Mouse (Mus musculus) thymus, postnatal 10 days (tissue): Measurements from ENCODE around the gene Faah.

ENCODE experiments used
- DNase-seq, 2 experiments: peaks; one replicate each; pipeline ENCODE4 v3.0.0; 2021; ENCODE audit warnings: low spot score in 2 of 2

The Faah gene

DNA sequence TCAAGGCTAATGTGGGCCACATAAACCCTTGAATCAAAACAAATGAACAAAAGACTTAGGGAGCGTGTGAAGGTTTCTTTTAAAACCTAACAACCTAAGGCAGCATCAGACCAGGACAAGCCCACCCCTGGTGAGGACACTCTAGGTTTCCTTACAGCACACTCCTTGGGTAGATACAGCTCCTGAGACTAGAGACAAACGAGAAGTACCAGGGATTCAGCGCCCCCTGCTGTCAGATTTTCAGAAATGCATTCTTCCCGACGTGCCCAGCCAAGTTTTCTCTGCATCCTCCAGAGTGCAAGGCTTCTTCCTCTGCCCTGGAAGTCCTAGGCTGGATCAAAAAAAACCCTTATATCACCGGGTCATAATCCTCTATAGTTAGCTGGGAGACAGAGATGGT, 65.0 kb downstream of the Faah start:
- peak in 1 of 2 experiments; percentile 46 for DNase-seq

DNA sequence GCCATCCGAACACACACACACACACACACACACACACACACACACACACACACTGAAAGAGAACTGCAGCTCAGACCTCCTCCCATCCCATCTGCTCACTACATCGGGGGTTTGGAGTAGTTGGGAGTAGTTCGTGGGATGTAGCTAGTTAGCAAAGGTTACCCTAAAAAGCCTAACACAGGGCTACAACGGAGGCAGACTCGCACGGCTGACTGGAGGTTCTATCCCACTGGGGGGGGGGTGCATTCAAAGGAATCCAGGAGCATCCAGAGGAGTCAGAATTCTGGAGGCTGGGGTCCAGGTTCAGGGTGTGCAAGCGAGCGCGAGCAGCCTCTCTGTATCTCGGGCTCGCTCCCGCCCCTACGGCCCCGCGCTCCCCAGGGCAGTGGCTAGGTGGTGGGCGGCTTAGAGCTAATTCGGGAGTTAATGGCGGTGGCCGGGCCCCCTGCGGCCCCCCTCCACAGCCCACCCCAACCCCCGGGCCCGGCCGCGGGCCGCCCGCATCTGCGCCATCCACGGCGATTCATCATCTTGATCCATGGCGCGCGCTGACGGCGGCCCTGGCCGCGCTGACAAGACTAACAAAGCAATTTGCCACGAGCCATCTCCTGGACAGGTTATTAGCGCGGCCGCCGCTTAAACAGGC, 73.9 kb downstream of the Faah start:
- DNase-seq = no peak

DNA sequence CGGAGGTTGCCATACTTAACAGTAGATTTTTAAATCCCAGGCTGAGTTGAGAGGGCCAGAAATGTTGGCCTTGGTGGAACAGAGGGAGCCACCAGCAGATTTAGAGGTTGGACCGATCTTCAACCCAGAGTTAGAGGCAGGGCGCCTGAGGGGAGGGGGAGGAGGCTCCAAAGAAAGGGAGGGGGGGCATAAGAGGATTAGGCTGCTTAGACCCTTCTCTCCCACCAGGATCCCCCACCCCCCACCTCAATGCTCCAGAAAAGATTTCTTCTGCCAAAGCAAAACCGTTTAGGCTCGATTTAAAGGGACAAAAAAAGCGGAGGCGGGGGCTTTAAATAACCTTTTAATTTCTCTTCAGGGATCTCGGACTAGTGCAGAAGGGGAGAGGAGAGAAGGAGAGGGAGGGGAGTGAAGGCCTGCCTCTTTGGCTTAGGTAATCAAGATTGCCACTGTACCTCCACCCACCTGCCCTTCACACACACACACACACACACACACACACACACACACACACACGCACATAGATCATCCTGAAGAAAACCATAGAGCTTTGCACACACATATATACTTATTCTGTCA, 76.4 kb downstream of the Faah start:
- DNase-seq = no peak

DNA sequence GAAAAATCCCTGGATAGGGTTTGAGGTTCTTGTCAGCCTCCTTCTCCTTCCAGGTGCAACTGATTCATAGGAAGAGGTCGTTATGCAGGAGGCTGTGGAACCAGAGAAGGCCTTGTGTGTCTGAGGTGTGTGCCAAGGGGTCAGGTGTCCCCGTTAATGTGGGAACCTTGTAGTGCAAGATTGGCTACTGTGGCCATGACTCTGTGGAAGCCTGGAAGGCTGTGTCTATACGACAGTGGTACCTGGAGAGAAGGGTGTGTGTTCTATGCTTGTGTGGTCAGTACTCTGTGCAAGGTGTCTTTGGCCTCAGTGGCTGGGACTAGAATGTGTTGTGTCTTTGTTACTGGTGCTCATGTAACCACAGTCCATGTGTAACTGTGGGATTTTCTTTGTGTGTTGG, 77.0 kb downstream of the Faah start:
- DNase-seq = no peak

DNA sequence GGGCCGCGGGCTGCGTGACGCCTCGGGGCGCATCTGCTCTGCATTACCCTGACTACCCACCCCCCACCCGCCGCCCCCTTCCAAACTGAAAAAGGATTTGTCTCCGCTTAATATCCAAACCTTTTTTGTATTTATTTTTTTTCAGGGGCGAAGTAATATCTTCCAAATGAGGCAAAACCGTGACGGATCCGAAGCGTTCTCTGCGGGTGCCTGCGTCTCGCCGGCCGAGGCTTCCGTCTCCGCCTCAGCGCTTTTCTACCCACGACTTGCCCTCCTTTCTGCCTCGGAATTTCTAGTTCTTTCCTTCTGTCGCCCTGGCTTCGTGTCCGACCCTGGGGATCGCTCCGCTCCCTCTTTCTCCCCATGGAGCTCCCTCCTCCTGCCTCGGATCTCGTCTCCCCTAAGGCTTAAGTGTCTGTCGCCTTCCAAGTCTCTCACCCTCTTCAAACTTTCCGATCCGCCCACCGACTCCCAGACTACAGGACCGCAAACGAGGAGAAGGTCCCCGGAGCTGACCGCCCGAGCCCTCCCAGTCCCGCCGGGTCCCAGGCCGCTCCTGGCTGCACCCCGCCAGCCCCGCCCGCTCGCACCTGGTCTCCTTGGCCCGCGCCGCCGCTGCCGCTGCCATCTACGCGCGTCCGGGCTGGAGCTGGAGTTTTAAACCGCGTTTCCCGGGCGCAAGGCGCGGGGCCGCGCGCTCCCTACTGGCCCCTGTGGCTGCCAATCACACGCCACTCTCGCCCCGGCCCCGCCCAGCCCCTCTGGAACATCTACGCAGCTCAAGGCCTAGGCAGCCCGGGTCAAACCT, 78.2 kb downstream of the Faah start, which contains the start of gene Dmbx1:
Gene Dmbx1, minus strand, starts transcription at position 632 of the 808 bp plus-strand sequence.
- no peak for DNase-seq

DNA sequence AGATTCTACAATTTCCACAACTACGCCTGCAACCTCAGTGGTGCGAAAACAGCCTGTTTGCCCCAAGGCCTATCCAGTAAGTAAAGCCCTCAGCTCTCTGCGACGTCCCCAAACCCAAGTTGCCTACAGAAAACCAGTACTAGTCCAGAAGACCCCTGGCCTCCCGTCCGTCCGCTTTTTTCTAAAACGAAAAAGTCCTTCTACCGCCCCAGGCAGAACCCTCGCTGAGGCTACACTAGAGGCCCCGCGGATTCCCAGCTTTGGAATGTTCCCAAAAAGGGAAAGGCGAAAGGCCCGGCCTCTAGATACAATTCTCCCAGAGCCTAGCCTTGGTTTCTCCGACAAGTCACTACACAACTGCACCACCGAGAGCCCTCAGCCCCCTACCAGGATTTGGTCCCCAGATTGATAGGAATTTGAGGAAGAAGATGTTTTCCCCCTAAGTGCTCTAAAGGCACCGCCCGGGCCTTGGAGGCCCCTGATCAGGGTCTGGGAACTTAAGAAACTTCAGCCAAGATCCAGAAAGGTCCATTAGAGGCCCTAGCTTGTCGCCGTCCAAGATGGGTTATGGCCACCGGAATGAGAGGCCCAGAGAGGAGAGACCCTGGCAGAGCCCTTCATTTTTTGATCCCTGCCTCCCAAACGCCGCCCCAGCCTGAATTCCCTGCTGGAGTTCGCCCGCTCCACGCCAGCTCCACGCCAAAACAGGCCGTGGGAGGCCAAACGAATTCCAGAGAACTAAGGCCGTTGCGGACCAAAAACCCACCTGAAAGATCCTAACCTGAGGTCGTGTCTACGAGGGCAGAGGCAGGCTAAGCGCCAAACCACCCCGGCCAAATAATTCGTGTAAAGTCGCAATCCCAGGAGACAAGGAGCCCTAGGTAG, 79.2 kb downstream of the Faah start:
- no peak for DNase-seq

DNA sequence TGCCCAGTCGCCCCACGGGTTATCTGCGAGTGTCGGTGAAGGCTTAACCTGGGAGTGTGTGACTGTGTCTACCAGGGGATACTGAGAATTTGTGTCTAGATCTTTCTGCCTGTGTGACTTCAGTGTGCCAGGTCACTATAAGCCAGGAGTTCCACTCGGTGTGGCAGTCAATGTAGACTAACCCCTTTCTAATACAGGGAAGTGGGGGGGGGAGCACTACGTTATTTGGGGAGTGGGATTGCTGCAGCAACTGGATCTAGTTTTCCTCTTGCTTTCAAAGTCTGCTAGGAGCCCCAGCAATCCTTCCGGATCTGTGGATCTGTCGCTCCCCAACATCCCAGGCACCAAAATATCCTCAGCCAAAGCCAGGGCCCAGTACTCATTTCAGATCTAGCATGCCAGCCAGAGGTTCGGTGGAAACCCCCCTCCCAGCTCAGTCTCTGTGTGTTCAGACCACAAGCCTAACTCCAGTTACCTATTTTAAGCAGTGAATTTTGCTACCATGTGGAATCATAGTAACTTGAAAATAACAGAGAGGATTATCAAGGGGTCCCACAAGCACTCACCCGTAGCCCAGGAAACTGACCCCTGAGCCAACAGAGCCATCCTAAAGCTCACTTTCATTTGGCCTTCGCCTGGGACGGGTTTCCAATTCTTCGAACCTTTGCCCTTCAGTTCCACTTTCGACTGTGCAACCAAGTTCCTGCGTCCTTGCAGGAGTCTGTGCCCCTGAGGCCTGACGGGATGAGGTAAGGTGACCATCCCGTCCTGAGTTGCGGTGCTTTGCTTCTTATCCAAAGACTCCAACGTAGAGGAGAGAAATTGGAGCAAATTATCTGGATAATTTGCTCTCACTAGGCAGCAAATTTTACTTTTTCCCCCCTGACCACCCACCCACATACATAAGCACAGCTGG, 80.4 kb downstream of the Faah start:
- no peak for DNase-seq

DNA sequence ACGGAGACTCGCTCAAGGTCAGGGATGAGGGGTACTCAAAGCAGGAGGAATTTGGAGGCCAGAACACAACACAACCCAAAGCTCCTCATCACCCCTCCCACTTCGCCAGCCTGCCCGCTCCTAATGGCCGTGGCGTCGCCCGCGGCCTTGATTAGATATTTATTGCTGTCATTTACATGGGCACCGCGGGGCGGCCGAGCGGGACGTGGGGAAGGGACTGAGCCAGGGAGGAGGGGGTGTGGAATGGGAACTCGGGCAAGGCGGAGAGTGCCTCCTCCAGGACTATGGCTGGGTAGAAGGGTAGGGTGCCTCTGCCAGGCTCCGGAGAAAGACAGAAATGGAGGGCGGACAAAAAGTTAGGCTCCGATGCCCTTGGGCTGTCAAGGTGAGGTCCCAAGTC, 81.1 kb downstream of the Faah start:
- DNase-seq = no peak

DNA sequence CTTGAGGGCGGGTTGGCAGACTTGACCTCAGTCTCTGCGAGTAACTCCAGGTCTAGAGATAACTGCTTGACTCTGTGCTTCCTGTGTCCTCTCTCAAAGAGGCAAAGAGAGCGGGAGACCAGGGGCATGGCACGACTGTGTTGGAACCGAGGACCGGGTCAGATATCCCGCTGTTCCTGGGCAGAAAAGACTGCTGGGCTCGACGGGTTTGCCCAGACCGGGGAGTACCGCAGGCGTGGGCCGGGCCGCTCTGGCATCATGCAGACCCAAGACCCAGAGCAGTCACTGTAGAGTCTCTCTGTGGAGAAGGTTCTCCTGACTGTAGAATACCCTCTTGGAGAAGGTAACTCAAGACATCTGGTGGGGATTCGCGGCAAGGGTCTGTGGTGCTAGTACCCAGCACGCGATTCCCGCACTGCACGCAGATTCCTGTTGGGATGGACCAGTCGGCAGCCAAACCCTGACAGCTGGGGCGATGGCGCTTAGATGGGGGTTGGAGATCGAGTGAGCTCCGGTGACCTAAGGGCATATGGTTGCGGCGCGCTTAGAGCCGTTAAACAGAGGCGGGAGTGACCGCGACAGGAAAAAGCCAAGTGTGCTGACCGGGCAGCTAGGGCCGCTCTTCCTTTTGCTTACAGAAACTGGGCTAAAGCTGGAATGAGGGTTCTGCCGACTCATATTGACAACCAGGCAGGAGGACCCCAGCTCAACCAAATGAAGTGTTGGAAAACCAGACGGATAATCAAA, 81.7 kb downstream of the Faah start:
- no peak for DNase-seq

DNA sequence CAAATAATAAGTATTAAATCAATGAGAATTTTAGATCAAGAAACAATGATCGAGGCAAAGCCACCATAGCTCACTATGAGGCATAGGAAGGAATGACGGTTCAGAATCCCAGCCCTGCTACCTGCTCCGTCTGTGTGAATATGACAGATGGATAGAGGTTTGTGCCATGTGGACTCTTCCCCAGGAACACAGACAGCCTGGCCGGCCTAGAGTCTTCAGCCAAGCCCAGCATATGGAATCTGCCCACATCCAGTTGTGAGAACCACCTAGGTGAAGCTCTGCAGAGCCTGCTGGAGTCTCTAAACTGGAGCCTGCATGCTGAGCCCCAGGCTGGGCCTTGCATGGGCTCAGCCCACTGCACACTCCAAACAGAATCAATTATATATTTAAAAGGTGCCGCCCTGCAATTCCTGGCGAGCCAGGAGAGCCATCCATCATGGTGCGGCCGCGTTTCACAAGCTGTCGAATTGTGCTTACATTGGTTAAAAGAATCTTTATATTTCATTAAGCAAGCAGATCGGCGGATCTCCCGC, 86.1 kb downstream of the Faah start:
- no peak for DNase-seq

DNA sequence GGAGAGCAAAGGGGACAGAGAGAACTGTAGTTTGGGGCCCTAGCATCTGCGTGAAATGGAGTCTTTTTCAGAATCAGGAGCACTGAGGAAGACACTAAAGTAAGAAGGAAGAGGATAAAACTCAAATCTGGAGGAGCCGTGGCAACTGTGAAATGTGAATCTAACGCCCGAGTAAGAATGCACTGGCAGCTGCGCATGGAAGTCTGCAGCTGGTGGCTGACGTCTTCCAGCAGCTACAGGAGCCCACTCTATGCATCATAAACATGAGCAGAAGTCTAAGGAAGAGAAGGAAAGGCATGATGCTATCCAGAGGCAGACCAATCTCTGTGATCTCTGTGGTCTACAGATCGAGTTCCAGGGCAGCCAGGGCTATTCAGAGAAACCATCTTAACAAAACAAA, 90.1 kb downstream of the Faah start:
- no peak for DNase-seq

DNA sequence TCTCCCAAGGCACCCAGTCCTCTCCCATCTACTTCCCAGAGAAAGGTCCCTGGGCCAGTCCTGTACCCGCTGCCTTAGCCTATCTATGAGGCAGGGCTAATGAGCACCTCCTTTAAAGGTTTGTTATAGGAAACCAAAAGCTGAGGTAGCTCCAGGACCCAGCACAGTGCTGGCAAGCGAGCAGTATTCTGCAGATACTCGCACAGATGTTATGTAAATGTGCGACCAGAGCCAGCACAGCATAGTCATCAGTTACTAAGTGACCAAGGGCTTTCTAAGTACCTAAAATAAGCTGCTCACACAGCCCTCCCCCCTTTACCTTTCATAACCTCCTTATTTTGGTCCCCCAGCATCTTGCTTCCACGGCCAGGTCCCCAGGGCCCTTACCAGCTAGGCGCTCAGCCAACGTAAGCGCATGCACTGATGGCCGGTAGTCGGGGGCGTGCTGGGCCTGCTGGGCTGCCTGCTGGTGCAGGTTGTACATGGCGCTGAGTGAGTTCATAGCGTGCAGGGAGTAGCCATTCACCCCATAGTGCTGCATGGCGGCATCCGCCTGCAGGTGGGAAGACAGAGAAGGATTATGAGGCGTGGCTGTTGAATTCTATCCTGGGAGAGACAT, 94.4 kb downstream of the Faah start:
- DNase-seq = no peak

DNA sequence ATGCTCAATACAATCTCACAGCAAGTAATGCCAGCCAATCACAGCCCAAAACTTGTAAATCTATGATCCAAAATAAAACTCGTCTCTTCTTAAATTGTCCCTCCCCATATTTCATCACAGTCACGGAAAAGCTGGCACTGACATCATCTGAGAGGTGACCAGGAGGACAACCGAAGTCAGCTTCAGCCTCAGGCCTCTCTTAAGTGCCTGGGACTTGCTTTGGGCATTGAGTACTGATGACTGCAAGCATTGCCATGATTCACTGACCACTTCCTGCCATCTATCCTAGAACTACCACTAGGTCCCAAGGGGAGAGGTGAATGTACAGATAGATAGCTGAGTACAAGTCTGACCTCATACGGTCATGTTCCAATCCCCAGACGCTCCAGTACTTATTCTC, 95.0 kb downstream of the Faah start:
- DNase-seq = no peak

DNA sequence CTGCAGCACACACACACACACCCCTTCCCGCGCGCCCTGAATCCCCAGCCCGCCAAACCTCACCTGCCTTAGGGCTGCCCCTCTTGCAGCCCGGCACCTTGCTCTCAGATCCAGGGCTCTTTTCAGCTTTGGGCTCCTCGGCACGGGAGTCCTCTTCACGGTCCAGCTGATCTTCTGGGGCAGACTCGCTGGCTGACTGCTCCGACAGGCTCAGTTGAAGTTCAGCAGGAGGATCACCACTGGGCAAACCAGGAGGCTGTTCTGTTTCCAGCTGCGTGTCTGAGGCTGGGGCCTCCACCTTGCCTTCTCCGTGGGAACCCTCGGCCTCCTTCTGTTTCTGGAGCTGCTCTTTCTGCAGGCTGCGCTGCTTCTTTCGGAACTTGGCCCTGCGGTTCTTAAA, 97.8 kb downstream of the Faah start:
- DNase-seq = no peak
